Mouse (Mus musculus): ENCODE results near the gene Ankrd10. TPM values are rescaled to one million over a fixed set of nuclear protein-coding genes. Genes with fewer than 3 reads are reported as not detected.

Ankrd10 gene
- polyA plus RNA-seq, 1 experiment from 2014 or later: 13.0 TPM

DNA sequence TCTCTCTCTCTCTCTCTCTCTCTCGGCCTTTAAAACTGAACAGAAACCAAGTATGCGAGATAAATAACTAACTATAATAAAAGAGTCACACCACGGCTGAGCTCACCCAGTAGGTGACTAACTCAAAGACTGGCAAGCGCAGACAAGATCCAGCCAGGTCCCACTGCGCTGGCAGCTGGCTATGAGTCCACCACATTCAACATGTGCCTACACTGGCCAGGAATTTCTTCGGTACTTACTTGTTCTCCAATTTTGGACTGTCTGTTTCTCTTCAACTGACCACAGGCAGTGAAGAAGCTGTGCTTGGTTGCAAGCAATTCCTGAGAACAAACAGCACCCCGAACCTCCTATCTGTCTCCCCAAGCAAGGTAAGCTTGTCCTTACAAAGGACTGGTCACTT lies 2.1 kb downstream of the Ankrd10 start:
- Histone ChIP-seq H3K9ac (replicated peaks) (peak overlapping the region; percentile 85; the same call in 1 of the 2 replicates), H3K36me3 (replicated peaks; ENCODE audit: insufficient read depth, low read length) (peaks cover 24% of the 10 kb centered on the region), H3K4me2 (ENCODE audit: low read depth, low read length) (peak overlapping the region; percentile 97), H3K9me3 (ENCODE audit: low read length) (no peaks in the 10 kb centered on the region), H3K27ac (ENCODE audit: low read depth) (peak overlapping the region; percentile 96), H3K27me3 (ENCODE audit: insufficient read depth, low read length) (no peaks in the 10 kb centered on the region), H3K4me1 (ENCODE audit: insufficient read depth) (peaks cover 26% of the 10 kb centered on the region), H3K4me3 (ENCODE audit: low read depth, low read length) (peak overlapping the region; percentile 97)
- no peak for ATAC-seq
- 54% methylated on average over 7 of the region's 7 CpGs for WGBS (ENCODE audit: insufficient replicate concordance)
- no peak for TF ChIP-seq EP300 (IDR thresholded peaks at IDR 0.05; ENCODE audit: low read depth)
- TF ChIP-seq CTCF (IDR thresholded peaks at IDR 0.05; ENCODE audit: low read depth): no peak
- DNase-seq: no peak

- TF ChIP-seq EP300 (IDR thresholded peaks at IDR 0.05; ENCODE audit: low read depth) (no peak), CTCF (IDR thresholded peaks at IDR 0.05; ENCODE audit: low read depth) (no peak)
- ATAC-seq (no peak), DNase-seq (peak; percentile 69)
- Histone ChIP-seq H3K4me3 (ENCODE audit: low read depth, low read length) (no peak overlapping the region), H3K36me3 (replicated peaks; ENCODE audit: insufficient read depth, low read length) (peaks cover 26% of the 10 kb centered on the region), H3K4me2 (ENCODE audit: low read depth, low read length) (0 out of 2 replicates have a peak overlapping the region, but pooled peaks have one; percentile 97), H3K9ac (replicated peaks) (no peak overlapping the region), H3K27ac (ENCODE audit: low read depth) (peak overlapping the region; percentile 96; the same call in 1 of the 2 replicates), H3K9me3 (ENCODE audit: low read length) (no peaks in the 10 kb centered on the region), H3K4me1 (ENCODE audit: insufficient read depth) (peaks cover 26% of the 10 kb centered on the region), H3K27me3 (ENCODE audit: insufficient read depth, low read length) (no peaks in the 10 kb centered on the region)
- 32% methylated on average over 2 of the region's 2 CpGs for WGBS (ENCODE audit: insufficient replicate concordance)
Observed at GRCm38 (mm10) chr8:11632406-11632805, 3.2 kb downstream of the Ankrd10 start.

DNA sequence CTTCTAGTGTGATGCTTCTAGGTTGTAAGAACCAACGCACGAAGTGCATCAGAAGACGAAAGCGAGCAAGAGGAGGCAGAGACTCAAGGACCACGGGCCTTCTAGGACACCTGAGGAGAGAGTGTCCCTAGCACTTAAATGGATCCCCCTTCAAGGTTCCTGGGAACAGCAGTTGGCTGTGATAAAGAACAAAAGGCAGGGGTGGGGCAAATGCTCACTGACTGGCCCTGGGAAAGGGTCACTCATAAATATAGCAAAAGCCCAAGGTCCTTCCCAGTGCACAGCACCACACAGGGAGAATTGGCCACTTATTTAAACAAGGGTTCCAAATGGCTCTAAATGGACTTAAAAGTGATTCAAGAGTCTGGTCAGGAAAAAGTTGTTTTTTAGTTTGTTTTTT lies 6.4 kb downstream of the Ankrd10 start:
- WGBS (ENCODE audit: insufficient replicate concordance): 86% methylated on average over 5 of the region's 5 CpGs
- peaks cover 42% of the 10 kb centered on the region for H3K36me3 ChIP-seq (replicated peaks; ENCODE audit: insufficient read depth, low read length)
- no peak for DNase-seq

GRCm38 (mm10) chr8:11628506-11629132 lies 6.9 kb downstream of the Ankrd10 start:
- H3K27ac ChIP-seq (ENCODE audit: low read depth): no peak overlapping the region
- H3K4me3 ChIP-seq (ENCODE audit: low read depth, low read length): no peak overlapping the region
- peaks cover 42% of the 10 kb centered on the region for H3K36me3 ChIP-seq (replicated peaks; ENCODE audit: insufficient read depth, low read length)
- ATAC-seq: no peak
- no peak overlapping the region for H3K9ac ChIP-seq (replicated peaks)
- no peaks in the 10 kb centered on the region for H3K9me3 ChIP-seq (ENCODE audit: low read length)
- WGBS (ENCODE audit: insufficient replicate concordance): 83% methylated on average over 7 of the region's 7 CpGs
- H3K4me2 ChIP-seq (ENCODE audit: low read depth, low read length): no peak overlapping the region
- H3K4me1 ChIP-seq (ENCODE audit: insufficient read depth): peaks cover 7% of the 10 kb centered on the region
- no peaks in the 10 kb centered on the region for H3K27me3 ChIP-seq (ENCODE audit: insufficient read depth, low read length)
- TF ChIP-seq CTCF (IDR thresholded peaks at IDR 0.05; ENCODE audit: low read depth) (no peak), EP300 (IDR thresholded peaks at IDR 0.05; ENCODE audit: low read depth) (no peak)
- DNase-seq: no peak

More for the DNA sequence above, 6.4 kb downstream of the Ankrd10 start:
- no peaks in the 10 kb centered on the region for H3K9me3 ChIP-seq (ENCODE audit: low read length)
- no peak overlapping the region for H3K4me2 ChIP-seq (ENCODE audit: low read depth, low read length)
- H3K27me3 ChIP-seq (ENCODE audit: insufficient read depth, low read length): no peaks in the 10 kb centered on the region
- no peak for ATAC-seq
- no peak overlapping the region for H3K27ac ChIP-seq (ENCODE audit: low read depth)
- no peak overlapping the region for H3K4me3 ChIP-seq (ENCODE audit: low read depth, low read length)
- H3K4me1 ChIP-seq (ENCODE audit: insufficient read depth): peaks cover 13% of the 10 kb centered on the region
- TF ChIP-seq EP300 (IDR thresholded peaks at IDR 0.05; ENCODE audit: low read depth) (no peak), CTCF (IDR thresholded peaks at IDR 0.05; ENCODE audit: low read depth) (no peak)
- no peak overlapping the region for H3K9ac ChIP-seq (replicated peaks)

- DNase-seq: no peak
- Histone ChIP-seq H3K36me3 (replicated peaks; ENCODE audit: insufficient read depth, low read length) (peaks cover 42% of the 10 kb centered on the region), H3K27me3 (ENCODE audit: insufficient read depth, low read length) (no peaks in the 10 kb centered on the region), H3K9ac (replicated peaks) (no peak overlapping the region), H3K4me3 (ENCODE audit: low read depth, low read length) (no peak overlapping the region), H3K9me3 (ENCODE audit: low read length) (no peaks in the 10 kb centered on the region), H3K4me1 (ENCODE audit: insufficient read depth) (peaks cover under 1% of the 10 kb centered on the region; the same call in 1 of the 2 replicates), H3K27ac (ENCODE audit: low read depth) (no peak overlapping the region), H3K4me2 (ENCODE audit: low read depth, low read length) (no peak overlapping the region)
- TF ChIP-seq CTCF (IDR thresholded peaks at IDR 0.05; ENCODE audit: low read depth) (no peak), EP300 (IDR thresholded peaks at IDR 0.05; ENCODE audit: low read depth) (no peak)
- 74% methylated on average over 9 of the region's 9 CpGs for WGBS (ENCODE audit: insufficient replicate concordance)
- no peak for ATAC-seq
Observed at GRCm38 (mm10) chr8:11627717-11628116, 7.8 kb downstream of the Ankrd10 start.

DNA sequence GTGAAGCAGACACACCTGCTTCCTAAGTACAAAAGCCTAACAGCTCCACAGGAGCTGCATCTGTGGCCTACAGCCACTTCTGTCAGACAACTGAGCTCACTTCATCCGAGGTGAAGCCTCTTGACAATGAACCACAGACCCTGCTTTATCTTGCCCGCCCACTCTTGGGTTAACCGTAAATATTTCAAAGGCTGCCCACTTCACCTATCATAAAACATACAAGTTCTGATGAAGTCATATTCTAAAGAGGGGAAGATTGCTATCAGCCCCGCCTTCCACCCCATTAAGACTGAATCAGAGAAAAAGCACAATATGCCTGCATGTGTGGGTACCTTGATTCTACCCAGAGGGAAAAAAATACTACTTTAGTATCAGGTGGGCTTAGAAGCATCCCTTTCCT lies 10.5 kb downstream of the Ankrd10 start:
- Histone ChIP-seq H3K4me3 (ENCODE audit: low read depth, low read length) (no peak overlapping the region), H3K9me3 (ENCODE audit: low read length) (no peaks in the 10 kb centered on the region), H3K27me3 (ENCODE audit: insufficient read depth, low read length) (no peaks in the 10 kb centered on the region), H3K4me2 (ENCODE audit: low read depth, low read length) (no peak overlapping the region), H3K4me1 (ENCODE audit: insufficient read depth) (no peaks in the 10 kb centered on the region), H3K27ac (ENCODE audit: low read depth) (no peak overlapping the region), H3K36me3 (replicated peaks; ENCODE audit: insufficient read depth, low read length) (peaks cover 30% of the 10 kb centered on the region), H3K9ac (replicated peaks) (no peak overlapping the region)
- no peak for DNase-seq
- no peak for ATAC-seq
- TF ChIP-seq EP300 (IDR thresholded peaks at IDR 0.05; ENCODE audit: low read depth) (no peak), CTCF (IDR thresholded peaks at IDR 0.05; ENCODE audit: low read depth) (no peak)
- 71% methylated on average over 4 of the region's 4 CpGs for WGBS (ENCODE audit: insufficient replicate concordance)

Data from liver, postnatal 0 days (tissue).